Mouse (Mus musculus): ENCODE measurements at regions not wholly inside any gene's neighbourhood (a gene's known extent, or its start where the extent isn't known, plus 50 kb on each side); places are given as distances from the start of the nearest gene placed in this dataset.

GRCm38 (mm10) chr3:130839924-130840440 lies 109.8 kb upstream of the Rpl34 start:
- Histone ChIP-seq H3K27me3 (ENCODE audit: control insufficient read depth, insufficient read depth, low read length) (no peaks in the 10 kb centered on the region), H3K4me2 (replicated peaks; ENCODE audit: low read depth, low read length) (no peak overlapping the region), H3K9ac (ENCODE audit: low read depth, low read length) (no peak overlapping the region), H3K4me3 (ENCODE audit: low read length) (no peak overlapping the region), H3K4me1 (ENCODE audit: control insufficient read depth, insufficient read depth, low read length) (no peaks in the 10 kb centered on the region; the same call in 1 of the 2 replicates), H3K27ac (ENCODE audit: low read depth, low read length) (no peak overlapping the region), H3K36me3 (ENCODE audit: control insufficient read depth, insufficient read depth, low read length) (no peaks in the 10 kb centered on the region), H3K9me3 (ENCODE audit: control insufficient read depth, low read length) (no peaks in the 10 kb centered on the region)
- WGBS: 92% methylated on average over 9 of the region's 9 CpGs
- ATAC-seq (ENCODE audit: low FRiP score, low TSS enrichment): no peak

GRCm38 (mm10) chr3:130838626-130839422 lies 108.6 kb upstream of the Rpl34 start:
- Histone ChIP-seq H3K27ac (ENCODE audit: low read depth, low read length) (no peak overlapping the region), H3K4me3 (ENCODE audit: low read length) (no peak overlapping the region), H3K27me3 (ENCODE audit: control insufficient read depth, insufficient read depth, low read length) (no peaks in the 10 kb centered on the region), H3K9ac (ENCODE audit: low read depth, low read length) (no peak overlapping the region), H3K4me2 (replicated peaks; ENCODE audit: low read depth, low read length) (no peak overlapping the region), H3K36me3 (ENCODE audit: control insufficient read depth, insufficient read depth, low read length) (no peaks in the 10 kb centered on the region), H3K9me3 (ENCODE audit: control insufficient read depth, low read length) (no peaks in the 10 kb centered on the region), H3K4me1 (ENCODE audit: control insufficient read depth, insufficient read depth, low read length) (no peaks in the 10 kb centered on the region; the same call in 1 of the 2 replicates)
- 62% methylated on average over 19 of the region's 19 CpGs for WGBS
- no peak for ATAC-seq (ENCODE audit: low FRiP score, low TSS enrichment)

- ATAC-seq (ENCODE audit: low FRiP score, low TSS enrichment): peak; percentile 61; the same call in 1 of the 2 replicates
- Histone ChIP-seq H3K9me3 (ENCODE audit: control insufficient read depth, low read length) (no peaks in the 10 kb centered on the region), H3K4me2 (replicated peaks; ENCODE audit: low read depth, low read length) (no peak overlapping the region), H3K9ac (ENCODE audit: low read depth, low read length) (no peak overlapping the region), H3K36me3 (ENCODE audit: control insufficient read depth, insufficient read depth, low read length) (no peaks in the 10 kb centered on the region), H3K27ac (ENCODE audit: low read depth, low read length) (peak overlapping the region; percentile 26; the same call in 1 of the 2 replicates), H3K4me3 (ENCODE audit: low read length) (no peak overlapping the region), H3K4me1 (ENCODE audit: control insufficient read depth, insufficient read depth, low read length) (peaks cover 9% of the 10 kb centered on the region), H3K27me3 (ENCODE audit: control insufficient read depth, insufficient read depth, low read length) (no peaks in the 10 kb centered on the region)
- WGBS: 43% methylated on average over 5 of the region's 5 CpGs
Observed at GRCm38 (mm10) chr3:130833722-130834121, 103.5 kb upstream of the Rpl34 start.

- H3K4me3 ChIP-seq (ENCODE audit: low read length): no peak overlapping the region
- H3K27me3 ChIP-seq (ENCODE audit: control insufficient read depth, insufficient read depth, low read length): no peaks in the 10 kb centered on the region
- ATAC-seq (ENCODE audit: low FRiP score, low TSS enrichment): 0 out of 2 replicates have a peak, but pooled peaks have one; percentile 24
- H3K36me3 ChIP-seq (ENCODE audit: control insufficient read depth, insufficient read depth, low read length): no peaks in the 10 kb centered on the region
- H3K9me3 ChIP-seq (ENCODE audit: control insufficient read depth, low read length): no peaks in the 10 kb centered on the region
- peaks cover 9% of the 10 kb centered on the region for H3K4me1 ChIP-seq (ENCODE audit: control insufficient read depth, insufficient read depth, low read length)
- 35% methylated on average over 9 of the region's 9 CpGs for WGBS
- H3K9ac ChIP-seq (ENCODE audit: low read depth, low read length): no peak overlapping the region
- H3K4me2 ChIP-seq (replicated peaks; ENCODE audit: low read depth, low read length): no peak overlapping the region
- no peak overlapping the region for H3K27ac ChIP-seq (ENCODE audit: low read depth, low read length)
Observed at GRCm38 (mm10) chr3:130833082-130833481, 102.9 kb upstream of the Rpl34 start.

GRCm38 (mm10) chr3:130831788-130832187 lies 101.6 kb upstream of the Rpl34 start:
- Histone ChIP-seq H3K9ac (ENCODE audit: low read depth, low read length) (no peak overlapping the region), H3K27ac (ENCODE audit: low read depth, low read length) (no peak overlapping the region), H3K9me3 (ENCODE audit: control insufficient read depth, low read length) (no peaks in the 10 kb centered on the region), H3K36me3 (ENCODE audit: control insufficient read depth, insufficient read depth, low read length) (no peaks in the 10 kb centered on the region), H3K4me3 (ENCODE audit: low read length) (no peak overlapping the region), H3K27me3 (ENCODE audit: control insufficient read depth, insufficient read depth, low read length) (no peaks in the 10 kb centered on the region), H3K4me2 (replicated peaks; ENCODE audit: low read depth, low read length) (no peak overlapping the region), H3K4me1 (ENCODE audit: control insufficient read depth, insufficient read depth, low read length) (peaks cover 9% of the 10 kb centered on the region)
- peak; percentile 64; the same call in 1 of the 2 replicates for ATAC-seq (ENCODE audit: low FRiP score, low TSS enrichment)
- 50% methylated on average over 6 of the region's 6 CpGs for WGBS

GRCm38 (mm10) chr3:130828346-130828745 lies 98.1 kb upstream of the Rpl34 start:
- H3K27ac ChIP-seq (ENCODE audit: low read depth, low read length): no peak overlapping the region
- no peaks in the 10 kb centered on the region for H3K9me3 ChIP-seq (ENCODE audit: control insufficient read depth, low read length)
- no peaks in the 10 kb centered on the region for H3K36me3 ChIP-seq (ENCODE audit: control insufficient read depth, insufficient read depth, low read length)
- no peak overlapping the region for H3K4me2 ChIP-seq (replicated peaks; ENCODE audit: low read depth, low read length)
- peaks cover 9% of the 10 kb centered on the region for H3K4me1 ChIP-seq (ENCODE audit: control insufficient read depth, insufficient read depth, low read length)
- WGBS: 69% methylated on average over 4 of the region's 4 CpGs
- no peak for ATAC-seq (ENCODE audit: low FRiP score, low TSS enrichment)
- no peak overlapping the region for H3K4me3 ChIP-seq (ENCODE audit: low read length)
- no peaks in the 10 kb centered on the region for H3K27me3 ChIP-seq (ENCODE audit: control insufficient read depth, insufficient read depth, low read length)
- H3K9ac ChIP-seq (ENCODE audit: low read depth, low read length): no peak overlapping the region

- WGBS: 77% methylated on average over 4 of the region's 4 CpGs
- Histone ChIP-seq H3K27ac (ENCODE audit: low read depth, low read length) (no peak overlapping the region), H3K4me1 (ENCODE audit: control insufficient read depth, insufficient read depth, low read length) (peaks cover 7% of the 10 kb centered on the region), H3K9me3 (ENCODE audit: control insufficient read depth, low read length) (no peaks in the 10 kb centered on the region), H3K36me3 (ENCODE audit: control insufficient read depth, insufficient read depth, low read length) (no peaks in the 10 kb centered on the region), H3K9ac (ENCODE audit: low read depth, low read length) (no peak overlapping the region), H3K4me3 (ENCODE audit: low read length) (no peak overlapping the region), H3K4me2 (replicated peaks; ENCODE audit: low read depth, low read length) (no peak overlapping the region), H3K27me3 (ENCODE audit: control insufficient read depth, insufficient read depth, low read length) (no peaks in the 10 kb centered on the region)
- ATAC-seq (ENCODE audit: low FRiP score, low TSS enrichment): no peak
Observed at GRCm38 (mm10) chr3:130827934-130828333, 97.7 kb upstream of the Rpl34 start.

- no peaks in the 10 kb centered on the region for H3K27me3 ChIP-seq (ENCODE audit: control insufficient read depth, insufficient read depth, low read length)
- no peak overlapping the region for H3K4me3 ChIP-seq (ENCODE audit: low read length)
- H3K9me3 ChIP-seq (ENCODE audit: control insufficient read depth, low read length): no peaks in the 10 kb centered on the region
- no peak overlapping the region for H3K27ac ChIP-seq (ENCODE audit: low read depth, low read length)
- no peaks in the 10 kb centered on the region for H3K36me3 ChIP-seq (ENCODE audit: control insufficient read depth, insufficient read depth, low read length)
- no peaks in the 10 kb centered on the region for H3K4me1 ChIP-seq (ENCODE audit: control insufficient read depth, insufficient read depth, low read length)
- ATAC-seq (ENCODE audit: low FRiP score, low TSS enrichment): no peak
- H3K9ac ChIP-seq (ENCODE audit: low read depth, low read length): no peak overlapping the region
- 76% methylated on average over 6 of the region's 6 CpGs for WGBS
- no peak overlapping the region for H3K4me2 ChIP-seq (replicated peaks; ENCODE audit: low read depth, low read length)
Observed at GRCm38 (mm10) chr3:130827021-130827420, 96.8 kb upstream of the Rpl34 start.

GRCm38 (mm10) chr3:130819837-130820098 lies 89.6 kb upstream of the Rpl34 start:
- Histone ChIP-seq H3K4me2 (replicated peaks; ENCODE audit: low read depth, low read length) (no peak overlapping the region), H3K4me3 (ENCODE audit: low read length) (no peak overlapping the region), H3K4me1 (ENCODE audit: control insufficient read depth, insufficient read depth, low read length) (peaks cover 3% of the 10 kb centered on the region; the same call in 1 of the 2 replicates), H3K9ac (ENCODE audit: low read depth, low read length) (no peak overlapping the region), H3K27me3 (ENCODE audit: control insufficient read depth, insufficient read depth, low read length) (no peaks in the 10 kb centered on the region), H3K27ac (ENCODE audit: low read depth, low read length) (no peak overlapping the region), H3K36me3 (ENCODE audit: control insufficient read depth, insufficient read depth, low read length) (no peaks in the 10 kb centered on the region), H3K9me3 (ENCODE audit: control insufficient read depth, low read length) (no peaks in the 10 kb centered on the region)
- ATAC-seq (ENCODE audit: low FRiP score, low TSS enrichment): no peak
- WGBS: 72% methylated on average over 9 of the region's 9 CpGs

Data from kidney, embryonic 14.5 days (tissue).